Mouse (Mus musculus) lung, embryonic 16.5 days (tissue): Measurements from ENCODE around the gene Dnajc4. TPM values are rescaled to one million over a fixed set of nuclear protein-coding genes. Genes with fewer than 3 reads are reported as not detected.
A peak's percentile ranks its signal among the peaks of the same experiment; 100 is the strongest.

ENCODE experiments used
- ATAC-seq: fragments of 200-750 bp; cut with Nextera tagmentation; 2 replicates; pipeline ENCODE4 v1.8.0; 2017; ENCODE audit warnings: low read depth, mild to moderate bottlenecking, moderate library complexity
- H3K27ac ChIP-seq: fragments of 300-500 bp; sonication (generic); 2 replicates; pipeline ENCODE4 v1.5.1; 2014; ENCODE audit warnings: mild to moderate bottlenecking, control low read depth, low read length
- H3K27me3 ChIP-seq: fragments of 300-500 bp; sonication (generic); 2 replicates; pipeline ENCODE4 v1.6.1; 2014; ENCODE audit warnings: low read depth, low read length, mixed read lengths; ENCODE audit not compliant: control insufficient read depth, insufficient read depth
- H3K36me3 ChIP-seq: fragments of 300-500 bp; sonication (generic); 2 replicates; pipeline ENCODE4 v1.6.1; 2014; ENCODE audit warnings: low read length; ENCODE audit not compliant: control insufficient read depth, insufficient read depth
- H3K4me1 ChIP-seq: fragments of 300-500 bp; sonication (generic); replicated peaks from 2 replicates; pipeline ENCODE4 v1.6.1; 2014; ENCODE audit warnings: low read length, mixed read lengths; ENCODE audit not compliant: control insufficient read depth, insufficient read depth
- H3K4me2 ChIP-seq: fragments of 300-500 bp; sonication (generic); 2 replicates; pipeline ENCODE4 v1.6.1; 2014; ENCODE audit warnings: low read depth, low read length, control low read depth
- H3K4me3 ChIP-seq: fragments of 300-500 bp; sonication (generic); 2 replicates; pipeline ENCODE4 v1.5.1; 2014; ENCODE audit warnings: mild to moderate bottlenecking, low read length, control low read depth
- H3K9ac ChIP-seq: fragments of 300-500 bp; sonication (generic); 2 replicates; pipeline ENCODE4 v1.6.1; 2014; ENCODE audit warnings: low read length, control low read depth
- H3K9me3 ChIP-seq: fragments of 300-500 bp; sonication (generic); 2 replicates; pipeline ENCODE4 v1.6.1; 2016; ENCODE audit warnings: low read length; ENCODE audit not compliant: control insufficient read depth
- WGBS: fragments of 180-500 bp; shearing (Covaris S2); extraction: QIAGEN DNeasy Blood & Tissue Kit; methylation state at CpG from one replicate; pipeline ENCODE4 v1.1.7; 2014; 5-methylcytosine and 5-hydroxymethylcytosine counted together
- polyA plus RNA-seq: library from polyadenylated mRNA; unstranded; fragments of >200 nt; fragmentation: Nextera tagmentation; extraction: Ambion mirVana; gene quantifications from 2 replicates; pipeline ENCODE4 v1.2.1, GENCODE M21; 2015

The Dnajc4 gene
- polyA plus RNA-seq, 1 experiment from 2014 or later, result 26.4 TPM

GRCm38 (mm10) chr19:7019191-7019590 is 26.8 kb upstream of the Dnajc4 start, which contains the start of gene Fermt3:
Gene Fermt3 (minus strand): TSS chr19:7019469.
- ATAC-seq, result peak; percentile 44; the same call in 1 of the 2 replicates
- Histone ChIP-seq H3K9me3 (no peaks in the 10 kb centered on the region), H3K9ac (no peak within 1 kb of the TSS), H3K4me3 (peak within 1 kb of the TSS; percentile 10; the same call in 1 of the 2 replicates), H3K4me2 (no peak within 1 kb of the TSS), H3K36me3 (peaks cover 26% of the 10 kb centered on the region), H3K27ac (no peak within 1 kb of the TSS), H3K4me1 (no peaks in the 10 kb centered on the region), H3K27me3 (no peaks in the 10 kb centered on the region)
- 61% methylated on average over 5 of the region's 5 CpGs for WGBS

- Histone ChIP-seq H3K4me2 (no peak overlapping the region), H3K9ac (no peak overlapping the region), H3K27ac (no peak overlapping the region), H3K9me3 (no peaks in the 10 kb centered on the region), H3K4me3 (peak overlapping the region; percentile 10; the same call in 1 of the 2 replicates), H3K36me3 (peaks cover 22% of the 10 kb centered on the region), H3K4me1 (no peaks in the 10 kb centered on the region), H3K27me3 (no peaks in the 10 kb centered on the region)
- WGBS, result 80% methylated on average over 11 of the region's 11 CpGs
- no peak for ATAC-seq
These were observed 26.2 kb upstream of the Dnajc4 start for GRCm38 (mm10) chr19:7018546-7018945.

- Histone ChIP-seq H3K4me2 (no peak overlapping the region), H3K27ac (peak overlapping the region; percentile 38; the same call in 1 of the 2 replicates), H3K27me3 (no peaks in the 10 kb centered on the region), H3K4me1 (no peaks in the 10 kb centered on the region), H3K36me3 (peaks cover 15% of the 10 kb centered on the region), H3K9me3 (no peaks in the 10 kb centered on the region), H3K9ac (no peak overlapping the region), H3K4me3 (no peak overlapping the region)
- WGBS, result 73% methylated on average over 12 of the region's 12 CpGs
- ATAC-seq, result no peak
These were observed 25.4 kb upstream of the Dnajc4 start for GRCm38 (mm10) chr19:7017541-7018457.

DNA sequence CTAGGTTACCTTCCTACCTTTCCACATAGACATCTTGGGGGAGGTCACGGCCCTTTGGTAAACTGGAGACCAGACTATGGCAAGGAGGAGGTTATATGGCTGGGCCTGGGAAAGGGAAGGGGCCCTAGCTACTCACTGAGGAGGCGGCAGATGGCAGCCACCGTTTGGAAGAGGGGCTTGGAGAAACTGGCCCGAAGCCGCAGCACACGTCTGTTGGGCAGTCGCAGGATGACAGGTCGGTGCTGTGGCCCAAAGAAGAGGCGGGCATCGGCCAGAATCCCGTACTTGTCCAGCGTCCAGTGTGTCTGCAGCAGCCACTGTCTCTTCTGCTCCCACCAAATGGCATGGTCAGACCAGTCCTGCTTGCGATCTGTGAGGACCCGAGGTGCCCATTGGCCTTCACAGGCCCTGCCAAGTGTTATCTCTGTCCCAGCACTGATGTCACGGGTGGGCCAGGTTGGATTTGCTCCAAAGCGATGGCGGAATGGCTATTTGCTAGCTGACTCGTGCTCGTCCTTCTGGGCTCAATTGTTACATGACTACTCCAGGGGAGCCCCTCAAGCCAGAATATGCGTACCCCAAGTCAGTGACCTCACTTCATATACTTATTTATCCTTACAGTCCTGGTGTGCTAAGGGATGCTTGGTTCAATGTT is 22.2 kb upstream of the Dnajc4 start:
- Histone ChIP-seq H3K4me2 (no peak overlapping the region), H3K36me3 (no peaks in the 10 kb centered on the region), H3K9me3 (no peaks in the 10 kb centered on the region), H3K27me3 (no peaks in the 10 kb centered on the region), H3K27ac (no peak overlapping the region), H3K4me1 (no peaks in the 10 kb centered on the region), H3K4me3 (no peak overlapping the region), H3K9ac (no peak overlapping the region)
- ATAC-seq, result no peak
- 83% methylated on average over 20 of the region's 20 CpGs for WGBS

- Histone ChIP-seq H3K9ac (no peak overlapping the region), H3K9me3 (no peaks in the 10 kb centered on the region), H3K4me3 (no peak overlapping the region), H3K27ac (no peak overlapping the region), H3K36me3 (no peaks in the 10 kb centered on the region), H3K27me3 (no peaks in the 10 kb centered on the region), H3K4me1 (no peaks in the 10 kb centered on the region), H3K4me2 (no peak overlapping the region)
- ATAC-seq, result no peak
- 82% methylated on average over 9 of the region's 9 CpGs for WGBS
These were observed 21.6 kb upstream of the Dnajc4 start for GRCm38 (mm10) chr19:7013984-7014383.

- Histone ChIP-seq H3K4me1 (no peaks in the 10 kb centered on the region), H3K9ac (no peak overlapping the region), H3K4me2 (no peak overlapping the region), H3K36me3 (no peaks in the 10 kb centered on the region), H3K27me3 (no peaks in the 10 kb centered on the region), H3K4me3 (no peak overlapping the region), H3K9me3 (no peaks in the 10 kb centered on the region), H3K27ac (no peak overlapping the region)
- 61% methylated on average over 4 of the region's 4 CpGs for WGBS
- ATAC-seq, result no peak
These were observed 20.1 kb upstream of the Dnajc4 start for GRCm38 (mm10) chr19:7012426-7012825.

DNA sequence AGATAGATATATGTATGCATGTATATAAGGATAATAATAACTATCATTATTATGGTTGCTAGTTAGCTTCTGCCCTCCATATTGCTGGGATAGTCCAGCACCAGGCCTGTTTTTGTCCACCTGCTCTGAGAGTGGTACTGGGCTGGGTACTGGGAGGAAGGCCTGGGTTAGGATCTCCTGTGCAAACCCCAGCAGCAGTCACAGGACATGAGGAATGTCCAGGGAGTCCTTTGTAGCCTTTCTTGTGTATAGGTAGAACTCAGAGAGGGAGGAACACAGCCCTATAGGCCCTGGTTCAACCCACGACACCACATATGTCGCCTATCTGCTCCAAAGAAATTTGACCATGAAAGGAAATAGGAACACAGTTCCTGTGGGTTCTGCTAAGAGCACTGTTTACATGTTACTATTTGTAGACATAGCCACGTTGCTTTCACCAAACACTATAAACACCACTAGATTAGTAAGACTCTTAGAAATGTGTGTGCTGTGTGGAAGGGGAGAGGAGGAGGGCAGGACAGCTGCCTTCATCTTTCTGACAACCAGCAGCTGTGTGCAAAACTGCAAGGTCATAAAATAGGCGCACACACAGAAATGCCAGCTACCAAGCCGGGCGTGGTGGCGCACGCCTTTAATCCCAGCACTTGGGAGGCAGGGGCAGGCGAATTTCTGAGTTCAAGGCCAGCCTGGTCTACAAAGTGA is 14.7 kb upstream of the Dnajc4 start:
- H3K27ac ChIP-seq, result peak overlapping the region; percentile 13
- peak; percentile 77 for ATAC-seq
- WGBS, result 69% methylated on average over 8 of the region's 9 CpGs

DNA sequence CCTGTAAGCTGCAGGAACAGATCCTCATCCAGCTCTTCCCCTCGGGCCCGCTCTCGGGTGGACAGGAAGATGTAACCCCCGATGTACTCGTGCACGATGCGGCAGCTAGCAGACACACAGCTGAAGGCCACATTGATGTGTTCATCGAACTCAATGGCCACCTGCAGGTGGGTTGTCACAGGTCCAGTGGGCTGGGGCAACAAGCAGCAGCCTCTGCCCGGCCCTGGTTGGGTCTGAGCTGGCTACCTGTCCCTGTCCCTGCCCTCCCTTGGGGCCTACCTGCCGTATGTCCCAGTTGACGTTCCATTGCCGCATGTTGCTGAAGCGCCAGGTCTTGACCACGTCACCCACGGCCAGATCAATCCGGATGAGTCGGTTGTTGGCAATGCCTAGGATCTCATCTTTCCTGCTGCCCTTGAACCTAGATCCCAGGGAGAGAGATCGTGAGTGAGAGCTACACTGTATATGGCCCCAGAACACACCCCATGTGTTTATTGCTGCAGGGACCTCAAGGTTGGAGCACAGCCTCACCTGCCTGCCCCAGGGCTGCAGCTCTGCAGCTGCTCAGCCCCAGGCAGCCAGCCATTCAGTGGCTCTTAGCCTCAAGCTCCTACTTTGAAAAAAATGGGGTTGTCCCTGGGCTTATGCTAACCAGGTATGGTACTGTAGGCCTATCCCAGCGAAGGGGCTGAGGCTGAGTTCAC is 7.1 kb upstream of the Dnajc4 start:
- H3K9me3 ChIP-seq, result no peaks in the 10 kb centered on the region
- no peak for ATAC-seq
- no peak overlapping the region for H3K27ac ChIP-seq
- no peak overlapping the region for H3K9ac ChIP-seq
- H3K4me3 ChIP-seq, result no peak overlapping the region
- H3K4me1 ChIP-seq, result peaks cover 21% of the 10 kb centered on the region
- no peaks in the 10 kb centered on the region for H3K27me3 ChIP-seq
- peaks cover 11% of the 10 kb centered on the region for H3K36me3 ChIP-seq
- WGBS, result 89% methylated on average over 19 of the region's 19 CpGs
- no peak overlapping the region for H3K4me2 ChIP-seq

More for the DNA sequence above, 14.7 kb upstream of the Dnajc4 start:
- no peaks in the 10 kb centered on the region for H3K27me3 ChIP-seq
- no peaks in the 10 kb centered on the region for H3K36me3 ChIP-seq
- H3K9me3 ChIP-seq, result no peaks in the 10 kb centered on the region
- no peak overlapping the region for H3K4me2 ChIP-seq
- H3K4me1 ChIP-seq, result no peaks in the 10 kb centered on the region
- H3K4me3 ChIP-seq, result no peak overlapping the region
- no peak overlapping the region for H3K9ac ChIP-seq
